20 mouse cellular contexts compared by ENCODE assay signal in the genomic region with DNA sequence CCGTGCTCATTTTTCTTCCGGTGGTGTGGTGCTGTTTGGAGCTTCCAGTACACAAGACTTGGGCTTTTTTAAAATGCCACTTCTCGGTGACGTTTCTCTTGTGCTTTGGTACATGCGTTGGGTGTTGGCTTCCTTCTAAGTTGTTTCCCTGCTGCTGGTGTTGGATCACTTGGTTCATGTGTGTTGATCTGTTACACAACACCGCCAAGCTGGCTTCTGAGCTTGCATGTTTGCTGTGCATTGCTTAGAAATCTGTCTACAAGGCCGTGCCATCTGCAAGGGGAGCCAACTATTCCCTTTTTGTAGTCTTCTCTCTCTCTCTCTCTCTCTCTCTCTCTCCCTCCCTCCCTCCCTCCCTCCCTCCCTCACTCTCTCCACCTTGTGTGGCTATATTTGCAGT.
"Had no signal": no experiment of that assay in that cellular context is flagged by ENCODE, and none has a peak within 500 bp of the region (broad histone marks: within the 10 kb centered on the region; RNA-seq: fewer than 3 reads in every experiment).

No protein-coding gene starts in this region.

- H3K27me3 ChIP-seq: liver, embryonic 15.5 days; lung, embryonic 15.5 days; megakaryocyte, embryonic 14.5 days; midbrain, embryonic 15.5 days; neural tube, embryonic 13.5 days; neural tube, embryonic 15.5 days; stomach, embryonic 15.5 days had no signal

- H3K27ac ChIP-seq: liver, embryonic 15.5 days; lung, embryonic 15.5 days; macrophage; midbrain, embryonic 12.5 days; midbrain, embryonic 15.5 days; neural tube, embryonic 13.5 days; neural tube, embryonic 15.5 days; stomach, embryonic 15.5 days; stomach, postnatal 0 days had no signal

- H3K36me3 ChIP-seq: liver, embryonic 15.5 days; lung, embryonic 15.5 days; midbrain, embryonic 12.5 days; midbrain, embryonic 15.5 days; neural tube, embryonic 13.5 days; neural tube, embryonic 15.5 days; stomach, embryonic 15.5 days had no signal

- ATAC-seq: liver, postnatal 0 days; lung, postnatal 0 days; midbrain, embryonic 15.5 days had no signal

- H3K9me3 ChIP-seq: liver, embryonic 15.5 days; lung, embryonic 15.5 days; midbrain, embryonic 12.5 days; midbrain, embryonic 15.5 days; neural tube, embryonic 13.5 days; neural tube, embryonic 15.5 days; stomach, embryonic 15.5 days had no signal

- H3K9ac ChIP-seq: liver, embryonic 15.5 days; liver, postnatal 0 days; lung, embryonic 15.5 days; midbrain, embryonic 12.5 days; midbrain, embryonic 15.5 days; neural tube, embryonic 13.5 days; neural tube, embryonic 15.5 days; stomach, embryonic 15.5 days had no signal

- H3K4me1 ChIP-seq: liver, embryonic 15.5 days; lung, embryonic 15.5 days; megakaryocyte, embryonic 14.5 days; stomach, embryonic 15.5 days had no signal

- H3K4me2 ChIP-seq: liver, embryonic 15.5 days; lung, embryonic 15.5 days; midbrain, embryonic 12.5 days; midbrain, embryonic 15.5 days; neural tube, embryonic 13.5 days; neural tube, embryonic 15.5 days; stomach, embryonic 15.5 days had no signal

- H3K4me3 ChIP-seq: liver, embryonic 15.5 days; lung, embryonic 15.5 days; megakaryocyte, embryonic 14.5 days; midbrain, embryonic 12.5 days; midbrain, embryonic 15.5 days; myocyte; neural tube, embryonic 13.5 days; neural tube, embryonic 15.5 days; stomach, embryonic 15.5 days had no signal

- DNase-seq: liver, postnatal 0 days; lung, adult 2 months; lung, postnatal 14 days; lung, postnatal 36 days; right cerebral cortex, postnatal 14 days; thymus, adult 2 months; thymus, postnatal 25 days; thymus, postnatal 4 days had no signal
